Mouse (Mus musculus): Measurements from ENCODE around the gene Klhl7. TPM values are rescaled to one million over a fixed set of nuclear protein-coding genes. Genes with fewer than 3 reads are reported as not detected.

The Klhl7 gene
- total and polyA plus RNA-seq, 3 experiments: 13.5 to 19.7 TPM; not detected in 1

DNA sequence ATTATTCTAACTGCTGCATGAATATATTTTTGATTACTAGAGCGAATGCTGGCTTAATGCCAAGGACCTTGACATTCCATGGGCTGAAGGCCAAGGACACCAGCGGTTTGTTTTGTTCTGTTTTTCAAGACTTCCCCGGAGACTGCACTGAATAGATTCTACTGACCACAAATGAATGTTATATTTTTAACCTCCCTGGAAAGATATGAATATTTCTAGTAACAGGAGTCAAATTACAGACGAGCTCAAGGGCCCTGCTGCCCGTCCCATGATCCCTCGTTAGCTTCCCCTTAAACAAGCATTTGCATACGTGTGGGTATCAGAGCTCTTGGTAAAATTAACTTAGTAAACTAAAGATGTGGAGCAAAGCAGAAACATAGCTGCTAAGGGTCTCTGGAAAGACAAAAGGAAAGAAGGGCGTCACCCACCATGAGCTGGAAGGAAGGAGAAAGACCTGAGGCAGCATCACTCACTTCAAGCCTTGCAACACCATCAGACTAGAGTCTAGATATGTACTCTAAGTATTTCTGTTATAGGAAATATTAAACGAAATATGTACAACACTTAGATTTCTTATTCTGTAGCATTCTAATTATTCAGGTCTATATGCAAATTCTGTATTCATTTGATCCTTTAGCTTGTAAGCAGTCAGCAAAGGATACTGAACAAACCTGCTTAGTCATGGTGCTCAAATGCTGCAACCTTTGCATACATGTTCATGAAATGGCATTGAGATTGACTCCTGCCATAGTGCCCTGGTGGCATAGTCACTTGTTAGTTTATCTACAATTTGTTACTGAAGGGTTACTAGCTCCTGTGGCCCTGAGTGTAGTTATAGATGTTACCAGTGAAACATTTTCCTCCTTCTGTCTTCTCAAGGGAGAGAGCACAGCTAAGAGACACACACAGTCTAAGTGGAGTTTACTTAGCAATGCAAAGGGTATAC is 46.9 kb upstream of the Klhl7 start (continued):
- TF ChIP-seq RCOR1 (IDR thresholded peaks at IDR 0.05; ENCODE audit: low read depth, low read length) (peak; percentile 75), UBTF (IDR thresholded peaks at IDR 0.05; ENCODE audit: borderline replicate concordance, insufficient read depth, low read depth, low read length) (no peak), SIN3A (IDR thresholded peaks at IDR 0.05; ENCODE audit: low read length) (peak; percentile 68), CTCF (IDR thresholded peaks at IDR 0.05 in 2 of 3, conservative IDR thresholded peaks at IDR 0.05 in 1 of 3; ENCODE audit: control insufficient read depth in 1 of 3, insufficient read depth in 1 of 3, low read depth in 2 of 3, low read length in 3 of 3, poor library complexity in 1 of 3, severe bottlenecking in 1 of 3) (no peak), MAFK (IDR thresholded peaks at IDR 0.05; ENCODE audit: borderline replicate concordance, low read depth, low read length) (peak; percentile 69; the same call in 1 of the 2 replicates), TAL1 (IDR thresholded peaks at IDR 0.05; ENCODE audit: low read length) (peak; percentile 44), RAD21 (IDR thresholded peaks at IDR 0.05; ENCODE audit: low read depth, low read length) (no peak), MYB (IDR thresholded peaks at IDR 0.05; ENCODE audit: low read depth, low read length) (peak; percentile 53; the same call in 1 of the 2 replicates), TCF12 (IDR thresholded peaks at IDR 0.05; ENCODE audit: low read depth, low read length) (peak; percentile 12; the same call in 1 of the 2 replicates), MEF2A (IDR thresholded peaks at IDR 0.05; ENCODE audit: extremely low read depth, insufficient replicate concordance, low read depth, low read length, poor library complexity, severe bottlenecking) (peak; percentile 99), NELFE (IDR thresholded peaks at IDR 0.05; ENCODE audit: low read depth, low read length) (peak; percentile 78), ETS1 (IDR thresholded peaks at IDR 0.05; ENCODE audit: low read depth, low read length) (peak; percentile 84), JUND (IDR thresholded peaks at IDR 0.05; ENCODE audit: low read depth, low read length) (no peak), EP300 (IDR thresholded peaks at IDR 0.05; ENCODE audit: low read depth in 1 of 2, low read length in 2 of 2) (peak; percentile 56 to 73), ELF1 (IDR thresholded peaks at IDR 0.05; ENCODE audit: low read depth, low read length) (no peak), GATA1 (IDR thresholded peaks at IDR 0.05; ENCODE audit: low read depth, low read length) (peak; percentile 66; the same call in 1 of the 2 replicates), MAX (IDR thresholded peaks at IDR 0.05; ENCODE audit: low read length) (no peak)

GRCm38 (mm10) chr5:24054382-24054781 is 46.0 kb upstream of the Klhl7 start:
- DNase-seq (ENCODE audit: low read depth, low spot score): peak; percentile 40
- Histone ChIP-seq H3K4me1 (ENCODE audit: control insufficient read depth in 1 of 2, insufficient read depth in 2 of 2, low read length in 2 of 2) (peaks cover 4 to 6% of the 10 kb centered on the region in 2 experiments; a peak in 3 of 4 replicates), H3K9me3 (replicated peaks; ENCODE audit: insufficient read depth, low read length) (no peaks in the 10 kb centered on the region), H3K9ac (ENCODE audit: control insufficient read depth, low read depth, low read length, poor library complexity, severe bottlenecking) (no peak overlapping the region), H3K4me3 (ENCODE audit: control insufficient read depth in 1 of 2, insufficient read depth in 1 of 2, low read depth in 2 of 2, low read length in 2 of 2) (no peak overlapping the region), H3K27ac (ENCODE audit: control insufficient read depth, low read depth, low read length) (no peak overlapping the region), H3K36me3 (ENCODE audit: control insufficient read depth in 1 of 2, insufficient read depth in 2 of 2, low read length in 2 of 2) (peaks cover 0 to 12% of the 10 kb centered on the region in 2 experiments; a peak in 2 of 4 replicates), H3K79me2 (ENCODE audit: control insufficient read depth, insufficient read depth, low read length, poor library complexity) (peaks cover 1% of the 10 kb centered on the region; the same call in 1 of the 2 replicates), H3K27me3 (ENCODE audit: control insufficient read depth in 1 of 2, insufficient read depth in 2 of 2, low read length in 2 of 2) (no peaks in the 10 kb centered on the region)
- TF ChIP-seq ZNF384 (IDR thresholded peaks at IDR 0.05; ENCODE audit: low read depth, low read length) (peak; percentile 14; the same call in 1 of the 2 replicates), USF2 (IDR thresholded peaks at IDR 0.05; ENCODE audit: borderline replicate concordance in 1 of 2, insufficient read depth in 1 of 2, low read depth in 1 of 2, low read length in 2 of 2) (no peak), TCF12 (IDR thresholded peaks at IDR 0.05; ENCODE audit: low read depth, low read length) (no peak), CTCF (IDR thresholded peaks at IDR 0.05 in 2 of 3, conservative IDR thresholded peaks at IDR 0.05 in 1 of 3; ENCODE audit: control insufficient read depth in 1 of 3, insufficient read depth in 1 of 3, low read depth in 2 of 3, low read length in 3 of 3, poor library complexity in 1 of 3, severe bottlenecking in 1 of 3) (peak in 2 of 3 experiments; percentile 4 to 14; a peak in 1 of 6 replicates), NRF1 (IDR thresholded peaks at IDR 0.05; ENCODE audit: insufficient read depth, low read depth, low read length, poor library complexity, severe bottlenecking) (no peak), SMC3 (IDR thresholded peaks at IDR 0.05; ENCODE audit: low read depth, low read length) (peak; percentile 8; the same call in 1 of the 2 replicates), UBTF (IDR thresholded peaks at IDR 0.05; ENCODE audit: borderline replicate concordance, insufficient read depth, low read depth, low read length) (no peak), RAD21 (IDR thresholded peaks at IDR 0.05; ENCODE audit: low read depth, low read length) (peak; percentile 22), ZC3H11A (IDR thresholded peaks at IDR 0.05; ENCODE audit: low read depth, low read length) (0 out of 2 replicates have a peak, but pooled peaks have one; percentile 30)
